ENCODE assay signal across 15 mouse cellular contexts in the genomic region with DNA sequence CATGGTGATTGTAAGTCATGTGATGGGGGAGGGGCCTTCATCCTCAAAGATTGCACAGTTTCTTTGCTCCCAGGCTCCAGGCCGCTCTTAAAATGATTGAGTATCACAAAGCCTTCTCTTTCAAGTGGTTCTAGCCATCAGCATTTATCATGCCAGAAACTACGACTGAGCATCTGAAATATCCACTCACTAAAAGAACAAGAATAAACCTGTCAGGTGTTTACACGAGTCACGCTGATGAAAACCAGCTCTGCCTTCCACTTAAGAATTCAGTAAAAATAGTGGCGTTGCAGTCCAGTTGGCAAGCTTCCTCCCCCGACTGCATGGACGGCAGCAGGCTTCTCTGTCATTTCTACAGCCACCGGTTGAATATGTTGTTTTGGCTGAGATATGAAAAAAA.
A peak's percentile ranks its signal among the peaks of the same experiment; 100 is the strongest.
DNase-seq lines count a peak whose midpoint lies in the region; ATAC-seq and TF ChIP-seq lines count a peak whose summit lies in the region.
"Had no signal": no experiment of that assay in that cellular context is flagged by ENCODE, and none has a peak within 500 bp of the region (broad histone marks: within the 10 kb centered on the region; RNA-seq: fewer than 3 reads in every experiment).

No protein-coding gene starts in this region.

- H3K4me2 ChIP-seq in intestine, embryonic 16.5 days (ENCODE audit: low read depth, low read length): no peak overlapping the region
- H3K4me2 ChIP-seq in hindbrain, embryonic 13.5 days: no peak overlapping the region
- H3K4me2 ChIP-seq: liver, embryonic 11.5 days; midbrain, embryonic 12.5 days had no signal

- H3K4me3 ChIP-seq in heart, adult 2 months: no peak overlapping the region
- H3K4me3 ChIP-seq in intestine, embryonic 16.5 days (ENCODE audit: low read length): no peak overlapping the region
- no peak overlapping the region for H3K4me3 ChIP-seq in hindbrain, embryonic 13.5 days
- no peak overlapping the region for H3K4me3 ChIP-seq in cerebellum, adult 2 months (replicated peaks; ENCODE audit: insufficient read depth, low read depth, low read length)
- H3K4me3 ChIP-seq: midbrain, embryonic 12.5 days had no signal

- ATAC-seq in intestine, embryonic 16.5 days: 0 out of 2 replicates have a peak, but pooled peaks have one; percentile 46
- no peak for ATAC-seq in hindbrain, embryonic 13.5 days (ENCODE audit: low FRiP score)

- no peak for TF ChIP-seq POLR2A in heart, adult 2 months (IDR thresholded peaks at IDR 0.05; ENCODE audit: insufficient read depth, low read depth, low read length)
- TF ChIP-seq POLR2A in cerebellum, adult 2 months (IDR thresholded peaks at IDR 0.05; ENCODE audit: borderline replicate concordance, insufficient read depth, low read length): no peak

- no peaks in the 10 kb centered on the region for H3K79me2 ChIP-seq in heart, adult 2 months (replicated peaks; ENCODE audit: control insufficient read depth, insufficient read depth, low read length)

- intact Hi-C loops in heart, adult 2 months (cut with DNase I): no loop called here
- intact Hi-C loops in heart, postnatal 36 days (cut with DNase I): loop anchor here (5.0 kb wide), 1 partner anchor 70 kb away; no protein-coding TSS in a partner anchor

- peak in 1 of 2 experiments; percentile 54 for DNase-seq in heart, adult 2 months
- no peak for DNase-seq in heart, postnatal 36 days
- peak; percentile 39 for DNase-seq in MN1 (ENCODE audit: low spot score)
- DNase-seq in heart, adult 9 months (ENCODE audit: low spot score in 2 of 2): peak; percentile 39 to 54
- no peak for DNase-seq in urinary bladder, postnatal 14 days (ENCODE audit: low spot score)
- no peak for DNase-seq in cerebellum, adult 2 months
- DNase-seq: B cell, adult 2 months; cerebellum, adult 8-10 months; layer of hippocampus, postnatal 36 days; thymus, adult 18-20 months had no signal

- no peaks in the 10 kb centered on the region for H3K36me3 ChIP-seq in heart, adult 2 months (ENCODE audit: control insufficient read depth, insufficient read depth, low read length)
- no peaks in the 10 kb centered on the region for H3K36me3 ChIP-seq in intestine, embryonic 16.5 days (ENCODE audit: control insufficient read depth, insufficient read depth, low read length)
- H3K36me3 ChIP-seq in hindbrain, embryonic 13.5 days: no peaks in the 10 kb centered on the region
- H3K36me3 ChIP-seq: G1E; midbrain, embryonic 12.5 days had no signal

- WGBS in heart, adult 2 months: 26% methylated on average over 8 of the region's 8 CpGs
- 38% methylated on average over 8 of the region's 8 CpGs for WGBS in intestine, embryonic 16.5 days
- 84% methylated on average over 8 of the region's 8 CpGs for WGBS in hindbrain, embryonic 13.5 days
- WGBS in cerebellum, adult 2 months: 55% methylated on average over 8 of the region's 8 CpGs

- no peaks in the 10 kb centered on the region for H3K27me3 ChIP-seq in heart, adult 2 months (ENCODE audit: control insufficient read depth, insufficient read depth, low read length)
- H3K27me3 ChIP-seq in intestine, embryonic 16.5 days (replicated peaks; ENCODE audit: control insufficient read depth, insufficient read depth, low read length): no peaks in the 10 kb centered on the region
- H3K27me3 ChIP-seq in hindbrain, embryonic 13.5 days: no peaks in the 10 kb centered on the region
- no peaks in the 10 kb centered on the region for H3K27me3 ChIP-seq in cerebellum, adult 2 months (ENCODE audit: control insufficient read depth, insufficient read depth, low read length)
- H3K27me3 ChIP-seq: midbrain, embryonic 12.5 days had no signal

- H3K9me3 ChIP-seq in intestine, embryonic 16.5 days (ENCODE audit: control insufficient read depth, low read length): peaks cover 6% of the 10 kb centered on the region
- no peaks in the 10 kb centered on the region for H3K9me3 ChIP-seq in hindbrain, embryonic 13.5 days
- H3K9me3 ChIP-seq: G1E; midbrain, embryonic 12.5 days had no signal

- peaks cover 3% of the 10 kb centered on the region; the same call in 1 of the 2 replicates for H3K4me1 ChIP-seq in heart, adult 2 months (ENCODE audit: control insufficient read depth, insufficient read depth, low read length)
- H3K4me1 ChIP-seq in intestine, embryonic 16.5 days (ENCODE audit: control insufficient read depth, insufficient read depth, low read length): no peaks in the 10 kb centered on the region
- H3K4me1 ChIP-seq in hindbrain, embryonic 13.5 days (replicated peaks): no peaks in the 10 kb centered on the region
- no peaks in the 10 kb centered on the region for H3K4me1 ChIP-seq in cerebellum, adult 2 months (ENCODE audit: control insufficient read depth, insufficient read depth, low read length)
- H3K4me1 ChIP-seq: midbrain, embryonic 12.5 days had no signal

- TF ChIP-seq CTCF in heart, adult 2 months (IDR thresholded peaks at IDR 0.05): no peak
- no peak for TF ChIP-seq CTCF in cerebellum, adult 2 months (IDR thresholded peaks at IDR 0.05; ENCODE audit: borderline replicate concordance, insufficient read depth, low read depth, low read length)

- H3K27ac ChIP-seq in heart, adult 2 months: 0 out of 2 replicates have a peak overlapping the region, but pooled peaks have one; percentile 0
- H3K27ac ChIP-seq in intestine, embryonic 16.5 days (ENCODE audit: low read length): no peak overlapping the region
- H3K27ac ChIP-seq in hindbrain, embryonic 13.5 days: no peak overlapping the region
- no peak overlapping the region for H3K27ac ChIP-seq in cerebellum, adult 2 months (ENCODE audit: insufficient read depth, low read length)
- H3K27ac ChIP-seq: midbrain, embryonic 12.5 days had no signal

- TF ChIP-seq EP300 in heart, adult 2 months (IDR thresholded peaks at IDR 0.05; ENCODE audit: insufficient read depth, low read depth, low read length): 0 out of 2 replicates have a peak, but pooled peaks have one; percentile 63

- H3K9ac ChIP-seq in heart, adult 2 months (ENCODE audit: low read depth, low read length): no peak overlapping the region
- H3K9ac ChIP-seq in intestine, embryonic 16.5 days (ENCODE audit: low read depth, low read length): no peak overlapping the region
- no peak overlapping the region for H3K9ac ChIP-seq in hindbrain, embryonic 13.5 days
- H3K9ac ChIP-seq: midbrain, embryonic 12.5 days had no signal

Comparison
In these comparisons a context has a peak if more than half of its experiments do, and no peak if none do; other contexts are left out.
1. DNase-seq: peak in MN1 (single experiment) and heart, adult 9 months (2 of 2); none in heart, postnatal 36 days (0 of 2), urinary bladder, postnatal 14 days (single experiment) and cerebellum, adult 2 months (0 of 2).